Mouse (Mus musculus): ENCODE measurements around the gene Ankfn1. TPM values are rescaled to one million over a fixed set of nuclear protein-coding genes. Genes with fewer than 3 reads are reported as not detected.

Ankfn1 gene
- polyA plus RNA-seq, 1 experiment from 2014 or later = 2.5 TPM

DNA sequence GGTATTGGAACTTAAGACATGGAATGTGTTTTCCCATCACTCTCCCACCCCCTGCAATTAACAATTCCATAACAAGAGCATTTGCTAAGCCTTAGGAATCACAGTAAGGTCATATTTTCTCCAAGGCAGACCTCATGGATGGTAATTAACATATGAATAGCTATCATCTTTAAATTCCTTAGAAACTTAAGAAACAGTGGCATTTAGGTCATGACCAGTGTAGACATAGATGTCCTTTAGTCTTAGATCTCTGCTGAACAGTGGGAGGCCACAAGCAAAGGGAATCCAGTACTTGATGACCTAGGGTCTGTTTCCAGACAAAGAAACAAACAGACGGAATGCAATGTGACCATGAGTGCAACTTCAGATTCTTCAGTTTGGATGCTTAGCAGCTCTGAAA lies 141.7 kb downstream of the Ankfn1 start:
- Histone ChIP-seq H3K36me3 (ENCODE audit: control insufficient read depth, insufficient read depth, low read length) (no peaks in the 10 kb centered on the region), H3K4me1 (replicated peaks; ENCODE audit: control insufficient read depth, insufficient read depth, low read length) (no peaks in the 10 kb centered on the region), H3K4me2 (ENCODE audit: low read depth, low read length) (no peak overlapping the region), H3K4me3 (ENCODE audit: low read length) (no peak overlapping the region), H3K27ac (ENCODE audit: low read length) (no peak overlapping the region), H3K9ac (ENCODE audit: low read length) (no peak overlapping the region), H3K27me3 (ENCODE audit: control insufficient read depth, insufficient read depth, low read depth, low read length) (no peaks in the 10 kb centered on the region), H3K9me3 (ENCODE audit: control insufficient read depth, low read length) (no peaks in the 10 kb centered on the region)
- 75% methylated on average over 1 of the region's 1 CpGs for WGBS
- no peak for ATAC-seq (ENCODE audit: low read depth)

DNA sequence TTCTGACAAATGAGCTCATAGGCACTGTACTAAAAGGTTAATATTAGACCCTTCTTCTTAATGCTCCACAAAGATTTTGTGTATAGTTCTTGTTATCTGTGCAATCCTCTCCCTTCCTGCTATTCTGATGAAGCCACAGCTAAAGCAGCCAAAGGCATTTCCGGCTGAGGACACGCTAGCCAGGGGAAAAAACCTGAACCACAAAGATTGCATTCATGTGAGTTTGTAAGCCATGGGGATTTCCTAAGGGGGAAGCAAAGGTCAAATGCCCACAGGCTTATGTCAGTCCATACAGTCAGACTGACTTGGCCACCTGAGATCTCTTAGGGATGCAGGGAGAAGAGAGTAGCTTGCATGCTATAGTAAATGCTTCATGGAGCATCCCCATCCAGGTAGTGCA lies 146.1 kb downstream of the Ankfn1 start:
- Histone ChIP-seq H3K4me1 (replicated peaks; ENCODE audit: control insufficient read depth, insufficient read depth, low read length) (no peaks in the 10 kb centered on the region), H3K4me3 (ENCODE audit: low read length) (no peak overlapping the region), H3K9me3 (ENCODE audit: control insufficient read depth, low read length) (no peaks in the 10 kb centered on the region), H3K36me3 (ENCODE audit: control insufficient read depth, insufficient read depth, low read length) (no peaks in the 10 kb centered on the region), H3K27me3 (ENCODE audit: control insufficient read depth, insufficient read depth, low read depth, low read length) (no peaks in the 10 kb centered on the region), H3K9ac (ENCODE audit: low read length) (no peak overlapping the region), H3K4me2 (ENCODE audit: low read depth, low read length) (no peak overlapping the region), H3K27ac (ENCODE audit: low read length) (no peak overlapping the region)
- 78% methylated on average over 2 of the region's 2 CpGs for WGBS
- no peak for ATAC-seq (ENCODE audit: low read depth)

DNA sequence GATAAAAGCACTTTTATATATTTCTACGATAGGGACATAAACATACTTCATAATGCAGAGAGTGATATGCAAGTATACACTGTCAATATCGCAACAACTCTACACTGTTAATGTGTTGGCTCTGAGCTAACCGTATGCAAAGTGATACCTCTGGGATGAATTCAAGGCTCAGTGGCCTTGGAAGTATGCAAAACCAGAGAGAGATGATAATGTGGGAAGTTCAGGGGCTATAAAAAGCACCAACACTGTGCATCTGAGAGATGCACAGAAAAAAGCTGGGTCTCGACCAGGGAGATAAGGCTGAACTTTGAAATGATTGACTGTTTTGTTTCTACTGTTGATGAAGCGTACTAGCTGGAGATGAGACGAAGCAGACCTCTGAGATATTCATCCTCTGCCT lies 148.9 kb downstream of the Ankfn1 start:
- Histone ChIP-seq H3K27ac (ENCODE audit: low read length) (no peak overlapping the region), H3K27me3 (ENCODE audit: control insufficient read depth, insufficient read depth, low read depth, low read length) (no peaks in the 10 kb centered on the region), H3K36me3 (ENCODE audit: control insufficient read depth, insufficient read depth, low read length) (no peaks in the 10 kb centered on the region), H3K4me3 (ENCODE audit: low read length) (no peak overlapping the region), H3K4me1 (replicated peaks; ENCODE audit: control insufficient read depth, insufficient read depth, low read length) (no peaks in the 10 kb centered on the region), H3K4me2 (ENCODE audit: low read depth, low read length) (no peak overlapping the region), H3K9me3 (ENCODE audit: control insufficient read depth, low read length) (no peaks in the 10 kb centered on the region), H3K9ac (ENCODE audit: low read length) (no peak overlapping the region)
- 65% methylated on average over 6 of the region's 6 CpGs for WGBS
- no peak for ATAC-seq (ENCODE audit: low read depth)

DNA sequence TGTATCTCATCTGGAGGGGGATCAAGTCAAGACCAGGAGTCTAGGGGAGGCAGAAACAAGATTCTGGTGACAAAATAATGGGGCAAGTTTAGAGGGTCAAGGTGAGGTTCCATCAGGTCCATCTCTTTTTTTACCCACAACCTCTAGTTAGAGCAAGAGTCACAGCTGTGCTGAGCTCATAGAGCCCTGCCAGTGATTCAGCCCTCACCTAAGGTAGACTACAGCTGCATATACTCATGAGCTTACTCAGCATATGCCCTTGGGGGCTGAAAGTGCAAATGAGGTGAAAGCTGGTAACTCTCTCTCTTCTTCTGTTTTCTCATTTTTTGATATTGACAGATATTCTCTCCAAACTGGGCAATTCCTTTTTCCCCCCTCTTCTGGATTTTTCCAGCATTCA lies 150.2 kb downstream of the Ankfn1 start:
- Histone ChIP-seq H3K4me3 (ENCODE audit: low read length) (no peak overlapping the region), H3K27ac (ENCODE audit: low read length) (no peak overlapping the region), H3K4me1 (replicated peaks; ENCODE audit: control insufficient read depth, insufficient read depth, low read length) (no peaks in the 10 kb centered on the region), H3K9me3 (ENCODE audit: control insufficient read depth, low read length) (no peaks in the 10 kb centered on the region), H3K4me2 (ENCODE audit: low read depth, low read length) (no peak overlapping the region), H3K27me3 (ENCODE audit: control insufficient read depth, insufficient read depth, low read depth, low read length) (no peaks in the 10 kb centered on the region), H3K36me3 (ENCODE audit: control insufficient read depth, insufficient read depth, low read length) (no peaks in the 10 kb centered on the region), H3K9ac (ENCODE audit: low read length) (no peak overlapping the region)
- ATAC-seq (ENCODE audit: low read depth) = no peak

DNA sequence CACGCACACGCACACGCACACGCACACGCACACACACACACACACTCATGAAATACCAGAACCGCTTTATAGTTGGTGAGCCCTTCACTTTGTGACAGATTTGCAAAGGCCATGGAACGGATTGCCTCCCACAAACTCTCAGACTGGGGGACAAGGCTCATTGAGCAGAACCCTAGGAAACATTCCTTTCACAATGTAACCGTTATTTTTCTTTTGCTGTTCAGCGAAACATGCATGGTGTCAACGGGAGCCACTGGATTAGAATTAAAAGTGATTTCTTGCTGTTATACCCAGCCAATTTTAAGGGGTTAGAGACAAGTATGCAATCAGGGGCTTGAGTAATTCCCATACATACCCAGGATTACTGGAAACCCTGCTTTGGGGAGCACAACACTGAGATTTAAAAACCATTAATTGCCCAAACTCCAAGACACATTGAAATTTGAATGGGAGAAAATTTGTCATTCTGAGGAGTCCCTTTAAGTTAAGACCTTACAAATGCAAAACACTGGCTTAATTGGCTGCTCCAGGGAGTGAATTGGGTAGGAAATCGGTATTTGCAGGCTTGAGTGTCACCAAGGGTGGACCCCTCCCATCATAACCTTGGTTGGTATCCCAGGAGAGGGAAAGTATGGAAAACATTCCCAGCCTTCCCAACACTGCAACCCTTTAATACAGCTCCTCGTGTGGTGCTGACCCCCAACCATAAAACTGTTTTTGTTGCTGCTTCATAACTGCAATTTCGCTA lies 153.6 kb downstream of the Ankfn1 start:
- H3K9ac ChIP-seq (ENCODE audit: low read length) = no peak overlapping the region
- no peaks in the 10 kb centered on the region for H3K9me3 ChIP-seq (ENCODE audit: control insufficient read depth, low read length)
- H3K4me2 ChIP-seq (ENCODE audit: low read depth, low read length) = no peak overlapping the region
- H3K27ac ChIP-seq (ENCODE audit: low read length) = no peak overlapping the region
- ATAC-seq (ENCODE audit: low read depth) = no peak
- no peaks in the 10 kb centered on the region for H3K27me3 ChIP-seq (ENCODE audit: control insufficient read depth, insufficient read depth, low read depth, low read length)
- H3K36me3 ChIP-seq (ENCODE audit: control insufficient read depth, insufficient read depth, low read length) = no peaks in the 10 kb centered on the region
- H3K4me1 ChIP-seq (replicated peaks; ENCODE audit: control insufficient read depth, insufficient read depth, low read length) = no peaks in the 10 kb centered on the region
- no peak overlapping the region for H3K4me3 ChIP-seq (ENCODE audit: low read length)
- 84% methylated on average over 13 of the region's 13 CpGs for WGBS

DNA sequence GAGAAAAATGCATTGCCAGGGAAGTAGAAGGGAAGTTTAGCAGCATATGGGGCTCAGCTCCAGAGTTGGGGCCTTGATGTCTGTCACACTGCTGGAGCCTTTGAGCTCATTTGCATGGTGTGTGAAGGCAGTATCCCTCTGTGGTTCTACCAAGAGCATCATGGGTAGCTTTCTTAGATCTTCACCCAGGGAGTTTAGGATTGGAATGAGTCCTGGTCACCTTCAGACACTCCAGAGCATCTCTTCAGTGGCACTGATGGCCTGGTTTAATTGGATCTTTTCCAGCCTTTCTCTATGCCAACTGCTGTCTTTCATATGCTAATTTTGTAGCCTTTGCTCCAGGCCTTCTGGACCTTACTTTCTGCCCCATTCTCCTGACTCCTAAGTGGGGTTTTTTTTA lies 157.5 kb downstream of the Ankfn1 start:
- H3K4me3 ChIP-seq (ENCODE audit: low read length) = no peak overlapping the region

DNA sequence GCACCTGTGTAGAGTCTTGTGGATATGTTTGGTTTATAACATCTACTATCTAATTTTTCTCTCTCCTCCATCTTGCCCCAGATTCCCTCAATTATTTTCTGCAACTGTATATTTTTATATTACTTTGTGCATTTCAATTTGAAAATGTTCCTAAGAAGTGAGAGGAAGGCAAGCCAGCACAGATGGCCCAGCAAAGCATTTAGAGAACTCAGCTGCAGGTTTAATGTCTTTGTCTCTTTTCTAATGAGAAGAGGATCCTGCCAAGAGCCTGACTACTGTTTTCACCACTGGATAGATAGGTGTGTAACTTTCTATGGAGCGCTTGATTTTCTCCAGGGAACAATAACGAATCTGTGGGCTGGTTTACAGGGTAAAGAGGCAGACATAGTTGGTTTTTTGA lies 161.6 kb downstream of the Ankfn1 start:
- no peak overlapping the region for H3K9ac ChIP-seq (ENCODE audit: low read length)
- no peaks in the 10 kb centered on the region for H3K36me3 ChIP-seq (ENCODE audit: control insufficient read depth, insufficient read depth, low read length)
- H3K4me2 ChIP-seq (ENCODE audit: low read depth, low read length) = no peak overlapping the region
- no peak for ATAC-seq (ENCODE audit: low read depth)
- H3K4me3 ChIP-seq (ENCODE audit: low read length) = no peak overlapping the region
- no peaks in the 10 kb centered on the region for H3K4me1 ChIP-seq (replicated peaks; ENCODE audit: control insufficient read depth, insufficient read depth, low read length)
- H3K27me3 ChIP-seq (ENCODE audit: control insufficient read depth, insufficient read depth, low read depth, low read length) = no peaks in the 10 kb centered on the region
- no peak overlapping the region for H3K27ac ChIP-seq (ENCODE audit: low read length)
- WGBS = 92% methylated on average over 2 of the region's 2 CpGs
- no peaks in the 10 kb centered on the region for H3K9me3 ChIP-seq (ENCODE audit: control insufficient read depth, low read length)

More for the DNA sequence above, 157.5 kb downstream of the Ankfn1 start:
- Histone ChIP-seq H3K9ac (ENCODE audit: low read length) (no peak overlapping the region), H3K4me1 (replicated peaks; ENCODE audit: control insufficient read depth, insufficient read depth, low read length) (no peaks in the 10 kb centered on the region), H3K36me3 (ENCODE audit: control insufficient read depth, insufficient read depth, low read length) (no peaks in the 10 kb centered on the region), H3K9me3 (ENCODE audit: control insufficient read depth, low read length) (no peaks in the 10 kb centered on the region), H3K27ac (ENCODE audit: low read length) (no peak overlapping the region), H3K27me3 (ENCODE audit: control insufficient read depth, insufficient read depth, low read depth, low read length) (no peaks in the 10 kb centered on the region), H3K4me2 (ENCODE audit: low read depth, low read length) (no peak overlapping the region)
- no peak for ATAC-seq (ENCODE audit: low read depth)

DNA sequence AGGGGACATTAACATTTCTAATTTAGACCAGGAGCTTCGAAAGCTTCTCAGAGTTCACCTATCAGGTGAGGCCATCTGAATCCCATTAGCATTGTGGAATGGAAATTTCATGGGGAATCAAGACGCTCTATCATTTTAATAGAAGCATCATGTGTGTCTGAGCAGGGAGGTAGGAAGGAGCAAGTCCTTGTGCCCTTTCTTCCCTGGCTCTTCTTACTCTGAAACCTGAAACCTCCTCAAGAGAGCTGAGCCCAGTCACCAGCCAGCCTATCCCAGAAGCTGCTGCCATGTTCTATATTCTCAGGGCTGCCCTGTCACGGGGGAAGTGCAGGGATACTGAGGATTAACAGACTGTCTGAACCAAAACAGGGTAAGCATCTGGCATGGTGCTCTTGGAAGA lies 165.9 kb downstream of the Ankfn1 start:
- Histone ChIP-seq H3K27ac (ENCODE audit: low read length) (no peak overlapping the region), H3K9me3 (ENCODE audit: control insufficient read depth, low read length) (no peaks in the 10 kb centered on the region), H3K4me3 (ENCODE audit: low read length) (no peak overlapping the region), H3K9ac (ENCODE audit: low read length) (no peak overlapping the region), H3K4me1 (replicated peaks; ENCODE audit: control insufficient read depth, insufficient read depth, low read length) (0 out of 2 replicates have a peak, but pooled peaks cover 1% of the 10 kb centered on the region), H3K4me2 (ENCODE audit: low read depth, low read length) (no peak overlapping the region), H3K36me3 (ENCODE audit: control insufficient read depth, insufficient read depth, low read length) (no peaks in the 10 kb centered on the region), H3K27me3 (ENCODE audit: control insufficient read depth, insufficient read depth, low read depth, low read length) (no peaks in the 10 kb centered on the region)
- ATAC-seq (ENCODE audit: low read depth) = no peak
- 68% methylated on average over 3 of the region's 3 CpGs for WGBS

DNA sequence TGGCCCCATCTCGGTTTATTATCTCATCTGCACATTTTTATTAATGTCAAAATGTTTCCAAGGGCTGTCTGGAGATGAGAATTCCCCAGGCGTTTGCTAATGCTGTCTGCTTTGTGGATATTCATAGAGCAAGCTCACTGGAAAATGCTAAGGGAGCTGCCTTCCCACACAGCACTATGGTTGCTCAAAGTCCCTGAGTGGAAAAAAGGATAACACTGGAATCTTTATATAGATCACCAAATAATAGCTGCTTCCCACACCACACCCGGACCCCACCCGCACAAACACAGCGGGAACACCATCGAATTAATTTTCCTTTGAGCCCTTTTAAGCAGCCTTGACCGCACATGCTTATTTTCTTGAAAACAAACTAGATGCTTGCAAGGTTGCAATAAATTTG lies 169.4 kb downstream of the Ankfn1 start:
- no peak for ATAC-seq (ENCODE audit: low read depth)
- Histone ChIP-seq H3K4me2 (ENCODE audit: low read depth, low read length) (no peak overlapping the region), H3K9me3 (ENCODE audit: control insufficient read depth, low read length) (no peaks in the 10 kb centered on the region), H3K9ac (ENCODE audit: low read length) (no peak overlapping the region), H3K36me3 (ENCODE audit: control insufficient read depth, insufficient read depth, low read length) (no peaks in the 10 kb centered on the region), H3K4me1 (replicated peaks; ENCODE audit: control insufficient read depth, insufficient read depth, low read length) (0 out of 2 replicates have a peak, but pooled peaks cover 4% of the 10 kb centered on the region), H3K4me3 (ENCODE audit: low read length) (no peak overlapping the region), H3K27ac (ENCODE audit: low read length) (no peak overlapping the region), H3K27me3 (ENCODE audit: control insufficient read depth, insufficient read depth, low read depth, low read length) (no peaks in the 10 kb centered on the region)
- 64% methylated on average over 7 of the region's 7 CpGs for WGBS

DNA sequence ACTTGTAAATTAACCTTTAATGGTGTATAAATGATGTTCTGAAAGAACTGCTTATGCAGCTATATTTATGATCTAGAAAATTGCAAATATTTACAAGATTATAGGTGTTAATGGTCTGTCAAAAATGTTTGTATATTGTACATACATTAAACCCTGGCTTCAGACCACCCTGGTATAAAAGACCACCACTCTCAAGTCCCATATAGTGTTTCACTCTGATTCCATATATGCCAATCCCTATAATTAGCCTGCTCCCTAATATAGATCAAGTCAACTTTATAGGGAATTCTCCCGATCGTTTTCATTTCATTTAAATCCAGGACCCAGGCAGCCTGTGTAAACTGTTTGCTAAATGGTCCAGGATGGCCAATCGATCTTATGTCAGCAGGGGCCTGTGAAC lies 170.2 kb downstream of the Ankfn1 start:
- 23% methylated on average over 3 of the region's 3 CpGs for WGBS
- Histone ChIP-seq H3K27me3 (ENCODE audit: control insufficient read depth, insufficient read depth, low read depth, low read length) (no peaks in the 10 kb centered on the region), H3K4me1 (replicated peaks; ENCODE audit: control insufficient read depth, insufficient read depth, low read length) (0 out of 2 replicates have a peak, but pooled peaks cover 4% of the 10 kb centered on the region), H3K4me3 (ENCODE audit: low read length) (no peak overlapping the region), H3K9ac (ENCODE audit: low read length) (no peak overlapping the region), H3K27ac (ENCODE audit: low read length) (no peak overlapping the region), H3K4me2 (ENCODE audit: low read depth, low read length) (no peak overlapping the region), H3K36me3 (ENCODE audit: control insufficient read depth, insufficient read depth, low read length) (no peaks in the 10 kb centered on the region), H3K9me3 (ENCODE audit: control insufficient read depth, low read length) (no peaks in the 10 kb centered on the region)
- ATAC-seq (ENCODE audit: low read depth) = peak; percentile 41; the same call in 1 of the 2 replicates
